Mouse (Mus musculus): ENCODE results near the gene Vmn1r2. TPM values are rescaled to one million over a fixed set of nuclear protein-coding genes. Genes with fewer than 3 reads are reported as not detected.
"Not testable (repeated sequence)": the region's sequence is repeated elsewhere in the genome, so short reads cannot be mapped to it uniquely, and the experiment has no call there.

Vmn1r2 gene
- polyA plus RNA-seq, 1 experiment from 2014 or later = not detected

- not testable (repeated sequence) for H3K4me3 ChIP-seq; H3K9ac ChIP-seq; H3K27me3 ChIP-seq; H3K4me1 ChIP-seq; H3K27ac ChIP-seq; H3K36me3 ChIP-seq; H3K9me3 ChIP-seq; ATAC-seq (ENCODE audit: borderline replicate concordance, extremely low read depth, low FRiP score, low TSS enrichment); H3K4me2 ChIP-seq
- 55% methylated on average over 2 of the region's 2 CpGs for WGBS
These were observed 49.3 kb downstream of the Vmn1r2 start for GRCm38 (mm10) chr4:3216382-3216781.

Other genes starting within 250 kb of the Vmn1r2 start
- not detected in 2 replicates for gene Vmn1r3, start 18.0 kb downstream of the Vmn1r2 start, polyA plus RNA-seq (2015; fragmentation: Nextera tagmentation; extraction: Ambion mirVana)

Measured in lung, embryonic 15.5 days (tissue).